Mouse (Mus musculus) embryo, embryonic 9.5 days (tissue): ENCODE measurements around the gene Ppa1.
A peak's percentile ranks its signal among the peaks of the same experiment; 100 is the strongest.

Experiments used
- DNase-seq: peaks from one replicate; pipeline ENCODE4 v3.0.0-alpha.2; 2017; ENCODE audit errors: extremely low spot score

Ppa1 gene

DNA sequence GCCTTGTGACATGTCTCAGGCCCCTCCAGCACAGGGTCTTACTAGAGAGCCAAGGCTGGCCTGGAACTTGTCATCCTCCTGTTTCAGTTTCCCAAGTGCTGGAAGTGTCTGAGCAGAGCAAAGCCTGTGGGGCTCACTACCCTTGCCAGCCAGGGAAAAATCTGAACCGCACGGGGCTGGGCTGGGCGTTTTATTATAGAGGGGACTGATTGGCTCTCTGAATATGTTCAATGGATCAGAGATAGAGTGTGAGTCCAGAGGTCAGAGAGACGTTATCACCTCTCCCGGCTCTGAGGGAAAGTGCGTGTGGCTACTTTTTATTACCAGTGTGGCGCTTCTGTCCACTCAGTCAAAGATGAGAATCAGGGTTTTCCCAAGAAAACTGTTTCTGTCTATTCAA lies 1.8 kb upstream of the Ppa1 start:
- DNase-seq, result no peak

- DNase-seq, result no peak
Measured at GRCm38 (mm10) chr10:61648737-61649645, 639 bp downstream of the Ppa1 start.

GRCm38 (mm10) chr10:61654105-61654504 lies 5.8 kb downstream of the Ppa1 start:
- no peak for DNase-seq

DNA sequence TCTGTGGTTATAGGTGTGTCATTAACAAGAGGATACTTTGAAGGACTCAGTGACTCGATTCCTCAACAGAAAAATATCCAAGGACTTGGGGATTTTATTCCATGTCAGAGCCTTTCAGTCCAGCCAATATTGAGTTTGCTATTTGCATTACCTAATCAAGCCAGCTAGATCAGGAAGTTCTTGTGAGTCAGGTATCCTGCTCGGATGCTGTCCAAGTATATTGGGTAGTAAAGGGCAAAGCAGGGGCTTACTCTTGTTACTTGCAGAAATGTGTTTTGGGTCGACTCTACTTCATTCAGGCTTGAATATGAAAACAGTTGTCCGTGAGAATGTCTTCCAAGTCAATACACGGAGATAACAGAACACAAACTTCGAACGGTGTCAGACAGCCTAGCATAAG lies 6.3 kb downstream of the Ppa1 start:
- no peak for DNase-seq

DNA sequence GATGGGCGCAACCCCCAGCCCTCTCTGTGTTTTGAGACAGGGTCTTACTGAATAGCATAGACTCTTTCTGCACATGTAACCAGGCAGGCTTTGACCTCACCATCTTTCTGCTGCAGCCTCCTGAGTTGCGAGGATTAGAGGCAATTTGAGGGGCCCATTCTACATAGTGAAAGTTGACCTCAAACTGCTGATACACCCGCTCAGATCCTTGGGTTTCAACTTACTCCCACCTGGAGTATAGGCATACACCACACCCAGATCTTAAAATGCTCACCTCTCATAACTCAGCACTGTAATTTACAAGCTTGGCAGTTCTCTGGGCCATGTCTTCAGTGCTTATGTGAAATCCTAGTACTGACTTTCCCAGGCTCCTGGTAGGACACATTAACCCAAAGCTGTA lies 6.8 kb downstream of the Ppa1 start:
- DNase-seq, result no peak

- DNase-seq, result no peak
Measured at GRCm38 (mm10) chr10:61656928-61657882, 8.9 kb downstream of the Ppa1 start.

DNA sequence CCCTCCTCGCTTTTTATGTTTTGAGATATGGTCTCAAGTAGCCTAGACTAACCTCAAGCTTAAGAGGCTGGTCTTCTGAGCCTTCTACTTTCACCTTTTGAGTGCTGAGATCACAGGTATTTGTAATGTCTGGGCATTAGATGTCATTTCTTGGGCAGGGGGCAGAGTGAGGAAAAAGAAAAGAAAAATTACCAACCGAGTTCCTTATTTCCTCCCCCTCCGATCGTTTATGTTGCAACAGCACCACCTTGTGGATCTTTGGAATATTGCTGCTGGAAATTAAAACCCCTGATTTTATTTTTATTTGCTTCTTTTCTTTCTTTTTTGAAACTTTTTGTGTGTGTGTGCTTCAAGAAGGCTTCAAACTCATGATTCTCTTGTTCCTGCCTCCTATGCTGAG lies 9.6 kb downstream of the Ppa1 start:
- peak; percentile 41 for DNase-seq

DNA sequence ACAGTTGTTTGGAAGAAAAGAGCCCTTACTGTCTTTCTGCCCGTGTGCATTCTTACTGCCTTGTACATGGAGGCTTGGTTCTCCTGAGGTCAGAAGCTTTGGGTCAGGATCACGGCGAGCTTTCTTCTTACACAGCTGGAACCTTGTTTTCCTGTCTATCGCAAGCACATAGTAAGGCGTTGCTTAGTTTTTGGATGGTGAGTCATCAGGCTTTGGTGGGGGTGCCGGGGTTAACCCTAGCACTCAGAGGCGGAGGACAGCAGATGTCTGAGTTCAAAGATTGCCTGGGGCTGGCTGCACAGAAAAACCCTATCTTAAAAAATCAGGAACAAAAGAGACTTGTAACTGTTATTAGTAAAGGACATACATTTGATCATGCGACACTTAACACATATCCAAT lies 13.5 kb downstream of the Ppa1 start:
- DNase-seq, result no peak

- no peak for DNase-seq
Measured at GRCm38 (mm10) chr10:61662391-61662988, 14.1 kb downstream of the Ppa1 start.

- no peak for DNase-seq
Measured at GRCm38 (mm10) chr10:61665111-61665510, 16.8 kb downstream of the Ppa1 start.

DNA sequence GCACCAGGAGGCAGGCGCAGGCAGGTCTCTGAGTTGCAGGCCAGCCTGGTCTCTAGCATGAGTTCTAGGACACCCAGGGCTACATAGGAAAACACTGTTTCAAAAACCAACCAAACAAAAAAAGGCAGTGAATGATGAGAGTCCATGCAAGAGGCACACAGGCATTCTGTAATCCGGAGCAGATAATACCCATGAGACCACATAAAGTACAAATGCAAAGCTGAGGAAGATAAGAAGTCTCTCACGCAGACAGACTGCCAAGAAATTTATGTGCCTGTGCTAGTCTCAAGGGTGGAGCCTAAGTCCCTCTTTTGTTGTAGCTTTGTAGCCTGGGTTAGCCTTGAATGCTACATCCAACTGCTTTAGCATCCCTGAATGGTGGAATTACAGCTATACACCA lies 17.3 kb downstream of the Ppa1 start:
- no peak for DNase-seq

DNA sequence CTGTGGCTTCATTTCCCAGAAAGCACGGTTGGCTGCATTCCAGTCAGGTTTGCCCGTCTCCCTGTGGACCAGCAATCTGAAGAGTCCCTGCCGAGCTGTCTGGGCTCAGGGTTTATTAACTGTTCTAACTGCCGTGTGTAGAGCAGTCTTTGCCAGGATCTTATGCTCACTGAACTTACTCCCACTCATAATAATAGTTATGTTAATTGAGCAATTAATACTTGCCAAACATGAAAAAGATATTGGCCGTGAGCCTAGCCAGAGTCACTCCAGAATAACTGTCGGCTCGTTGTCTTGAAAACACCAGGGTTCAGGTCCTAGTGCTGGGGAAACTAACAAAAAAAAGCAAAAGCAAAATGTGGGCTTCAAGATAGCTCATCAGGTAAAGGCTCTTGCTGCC lies 20.9 kb downstream of the Ppa1 start:
- no peak for DNase-seq

DNA sequence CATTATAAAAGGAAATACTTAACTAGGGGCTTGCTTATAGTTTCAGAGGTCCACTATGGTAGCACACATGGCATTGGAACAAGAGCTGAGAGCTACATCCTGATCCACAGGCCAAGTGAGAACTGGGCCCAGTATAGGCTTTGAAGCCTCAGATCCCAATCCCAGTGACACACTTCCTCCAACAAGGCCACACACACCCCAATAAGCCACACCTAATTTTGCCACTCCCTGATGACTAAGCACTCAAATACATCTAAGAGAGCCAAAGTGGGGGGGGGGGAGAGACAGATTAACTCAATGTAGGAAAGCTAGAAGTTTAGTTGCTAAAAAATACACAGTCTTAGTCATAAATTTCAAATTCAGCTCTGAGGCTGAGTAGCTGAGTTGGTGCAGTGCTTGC lies 21.5 kb downstream of the Ppa1 start:
- DNase-seq, result no peak

- no peak for DNase-seq
Measured at GRCm38 (mm10) chr10:61670758-61671157, 22.4 kb downstream of the Ppa1 start.

DNA sequence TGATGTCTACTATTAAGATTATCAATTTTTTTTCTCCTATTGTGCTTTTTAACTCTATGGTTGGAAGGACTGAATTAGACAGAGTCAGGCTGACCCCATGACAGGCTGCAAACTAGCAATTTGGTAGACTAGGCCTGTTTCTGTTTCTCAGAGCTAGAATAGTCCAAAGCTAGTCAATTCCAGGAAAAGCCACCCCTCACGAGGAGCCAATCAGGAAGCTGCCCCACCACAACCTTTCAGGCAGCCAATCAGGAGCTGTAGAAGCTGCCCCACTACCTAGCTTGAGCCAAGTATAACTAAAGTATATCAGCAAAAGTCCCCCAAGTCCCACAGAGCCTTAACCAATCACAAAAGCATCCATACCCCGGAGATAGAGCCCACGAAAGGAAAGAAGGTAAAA lies 27.6 kb downstream of the Ppa1 start:
- DNase-seq, result no peak

GRCm38 (mm10) chr10:61679545-61679944 lies 31.2 kb downstream of the Ppa1 start:
- no peak for DNase-seq

DNA sequence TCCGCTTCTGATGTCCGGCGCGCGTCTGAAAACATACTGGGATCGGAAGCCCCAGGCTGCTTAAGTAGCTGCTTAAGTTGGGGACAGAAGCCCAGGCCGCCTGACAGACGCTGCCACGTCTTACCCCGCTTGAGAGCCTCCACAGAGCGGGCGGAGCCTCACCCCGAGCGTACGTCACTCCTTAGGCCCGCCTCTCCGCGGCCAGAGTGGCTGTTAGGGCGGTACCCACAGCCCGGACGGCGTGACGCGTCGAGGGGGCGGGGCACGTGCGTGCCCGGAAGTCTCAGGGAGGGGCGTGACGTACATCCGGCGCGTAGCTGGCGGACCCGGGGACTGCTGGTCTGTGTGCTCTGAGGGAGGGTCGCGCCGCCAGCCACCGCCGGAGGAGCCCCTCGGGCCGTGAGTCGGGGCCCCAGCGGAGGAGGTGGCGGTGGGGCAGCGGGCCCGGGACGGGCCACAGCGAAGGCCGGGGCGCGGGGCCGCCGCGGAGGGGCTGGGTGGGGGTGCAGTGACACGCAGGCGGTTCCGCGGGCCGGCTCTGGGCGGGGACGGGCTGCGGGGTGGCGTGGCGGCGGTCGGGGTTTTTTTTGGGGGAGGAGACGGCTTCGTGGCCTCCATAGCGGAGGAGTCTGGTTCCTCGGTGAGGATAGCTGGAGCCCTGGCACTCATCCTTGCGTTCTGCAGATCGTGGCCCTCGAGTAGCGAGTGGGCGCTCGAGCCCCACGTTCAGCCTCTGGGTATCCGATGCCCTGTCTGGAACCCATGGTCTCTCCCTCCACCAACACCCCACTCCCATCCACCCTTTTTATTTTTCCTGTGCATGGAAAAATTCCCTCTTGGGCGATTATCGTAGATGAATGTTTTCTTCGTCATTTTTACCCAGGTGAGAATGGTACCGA lies 31.9 kb downstream of the Ppa1 start, which contains the start of gene Sar1a:
TSS of gene Sar1a (plus strand) at position 285 of the 899 bp plus-strand sequence.
- peak; percentile 98 for DNase-seq

DNA sequence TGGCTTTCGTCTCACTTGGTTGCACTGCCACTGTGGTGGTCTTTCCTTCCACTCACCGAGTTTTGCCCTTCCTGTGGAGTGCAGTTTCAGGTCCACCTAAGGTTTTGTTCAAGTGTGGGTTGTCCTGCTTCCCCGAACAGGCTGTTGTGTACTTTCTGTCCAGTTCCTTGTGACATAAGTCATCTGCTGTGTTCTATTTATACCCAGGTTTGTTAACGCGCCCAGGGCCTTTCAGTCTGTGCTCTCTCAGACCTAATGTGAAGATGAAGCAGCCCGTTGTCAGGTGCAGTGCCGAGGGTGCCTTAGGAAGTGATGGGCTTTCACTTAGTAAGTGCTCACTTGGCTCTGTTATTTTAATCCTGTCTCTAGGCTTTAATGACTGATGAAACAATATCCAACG lies 41.1 kb downstream of the Ppa1 start:
- no peak for DNase-seq

DNA sequence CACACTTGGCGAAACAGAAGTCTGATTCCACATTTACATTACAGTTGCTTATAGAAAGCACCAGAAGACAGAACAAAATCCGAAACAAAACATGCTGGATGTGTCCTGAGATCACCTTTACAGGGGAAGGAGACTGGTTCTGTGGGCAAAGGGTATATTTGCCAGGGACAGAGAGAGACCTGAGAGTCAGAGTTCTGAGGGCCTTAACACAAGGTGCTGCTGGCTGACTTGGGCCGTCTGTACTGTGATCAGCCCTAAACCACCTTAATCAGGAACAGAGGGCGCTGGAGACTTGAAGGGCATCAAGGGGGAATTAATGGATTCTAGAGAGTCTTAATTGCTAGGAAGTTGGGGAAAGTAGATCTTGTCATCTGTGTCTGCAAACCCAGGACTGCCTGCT lies 45.2 kb downstream of the Ppa1 start:
- no peak for DNase-seq

DNA sequence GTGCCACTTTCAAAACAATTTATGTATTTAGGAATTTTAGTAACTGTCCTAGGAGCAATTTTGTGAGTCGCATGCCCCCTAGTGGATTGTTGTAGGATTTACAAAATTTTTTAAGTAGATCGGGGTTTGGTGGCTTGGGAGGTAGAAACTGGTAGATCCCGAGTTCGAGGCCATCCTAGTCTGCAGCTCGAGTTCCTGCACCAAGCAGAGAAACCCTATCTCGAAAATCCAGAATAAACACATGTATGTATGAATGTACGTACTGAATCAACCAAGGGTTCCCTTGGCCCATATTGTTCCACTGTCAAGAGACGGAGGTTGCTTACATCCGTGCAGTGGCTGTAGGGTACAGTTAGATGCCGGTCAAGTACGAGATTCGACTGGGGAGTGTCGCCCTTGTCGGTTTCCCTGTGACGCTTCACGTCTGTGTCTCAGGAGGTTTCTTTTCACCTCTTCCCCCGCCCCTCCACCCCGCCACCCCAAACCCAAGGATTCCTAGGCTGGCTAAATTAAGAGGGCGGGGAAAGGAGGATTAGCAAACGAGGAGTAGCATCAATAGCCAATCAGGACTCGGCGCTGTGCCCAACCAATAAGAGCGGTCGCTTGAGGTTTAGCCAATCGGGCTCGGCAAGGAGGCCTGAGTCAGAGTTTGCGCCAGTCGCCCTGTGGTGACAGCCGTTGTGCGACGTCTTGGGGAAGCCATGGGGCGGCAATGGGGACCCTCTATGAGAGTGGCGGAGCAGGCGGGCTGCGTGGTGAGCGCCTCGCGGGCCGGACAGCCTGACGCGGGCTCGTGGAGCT lies 46.7 kb downstream of the Ppa1 start, which contains the start of gene Tysnd1:
TSS of gene Tysnd1 (plus strand) at position 645 of the 801 bp plus-strand sequence.
- DNase-seq, result peak; percentile 92
